In genomic region chr11:50188682-50189081, GRCm38 (mm10) we compare ENCODE assay signal across 27 mouse cellular contexts. TPM values are rescaled to one million over a fixed set of nuclear protein-coding genes. Genes with fewer than 3 reads are reported as not detected.
A peak's percentile ranks its signal among the peaks of the same experiment; 100 is the strongest.
DNase-seq lines count a peak whose midpoint lies in the region; ATAC-seq and TF ChIP-seq lines count a peak whose summit lies in the region.
"Had no signal": no experiment of that assay in that cellular context is flagged by ENCODE, and none has a peak within 500 bp of the region (broad histone marks: within the 10 kb centered on the region; RNA-seq: fewer than 3 reads in every experiment).

No protein-coding gene starts in this region.

- H3K27ac ChIP-seq in gastrocnemius, adult 2 months, result peak overlapping the region; percentile 58
- H3K27ac ChIP-seq in liver, embryonic 16.5 days (ENCODE audit: low read length), result no peak overlapping the region
- H3K27ac ChIP-seq: embryonic facial prominence, embryonic 15.5 days; forebrain, embryonic 12.5 days; heart, embryonic 15.5 days; hindbrain, postnatal 0 days had no signal

- WGBS in liver, embryonic 16.5 days (ENCODE audit: insufficient replicate concordance), result 62% methylated on average over 7 of the region's 7 CpGs

- H3K9me3 ChIP-seq in liver, embryonic 16.5 days (replicated peaks; ENCODE audit: control insufficient read depth, low read length), result no peaks in the 10 kb centered on the region
- H3K9me3 ChIP-seq: embryonic facial prominence, embryonic 15.5 days; forebrain, embryonic 12.5 days; heart, embryonic 15.5 days had no signal

- intact Hi-C loops in gastrocnemius, adult 2 months (cut with DNase I), result no loop called here

- no peak overlapping the region for H3K9ac ChIP-seq in liver, embryonic 16.5 days (ENCODE audit: low read depth, low read length)
- H3K9ac ChIP-seq: embryonic facial prominence, embryonic 15.5 days; forebrain, embryonic 12.5 days; forebrain, postnatal 0 days; heart, embryonic 15.5 days; lung, embryonic 14.5 days had no signal

- DNase-seq in gastrocnemius, adult 2 months, result peak; percentile 55
- no peak for DNase-seq in gastrocnemius, adult 18-20 months (ENCODE audit: low spot score)
- peak; percentile 48 to 64 for DNase-seq in kidney, postnatal 25 days
- DNase-seq in kidney, adult 18-20 months, result no peak
- peak; percentile 47 for DNase-seq in adrenal gland, postnatal 25 days
- no peak for DNase-seq in lung, adult 18-20 months
- no peak for DNase-seq in urinary bladder, adult 2 months (ENCODE audit: low spot score)
- DNase-seq: cerebellum, adult 2 months; cerebellum, postnatal 14 days; forebrain, postnatal 0 days; kidney, adult 11 months; layer of hippocampus, postnatal 36 days; left cerebral cortex, postnatal 4 days; lung, embryonic 14.5 days; lung, postnatal 14 days; midbrain, embryonic 14.5 days; retina, postnatal 1 day; right cerebral cortex, postnatal 14 days; thymus, adult 2 months; thymus, postnatal 36 days had no signal

- H3K4me1 ChIP-seq in liver, embryonic 16.5 days (ENCODE audit: control insufficient read depth, low read depth, low read length), result peaks cover 4% of the 10 kb centered on the region; the same call in 1 of the 2 replicates
- H3K4me1 ChIP-seq: embryonic facial prominence, embryonic 15.5 days; forebrain, embryonic 12.5 days had no signal

- no peaks in the 10 kb centered on the region for H3K36me3 ChIP-seq in liver, embryonic 16.5 days (ENCODE audit: control insufficient read depth, insufficient read depth)
- H3K36me3 ChIP-seq: embryonic facial prominence, embryonic 15.5 days; heart, embryonic 15.5 days had no signal

- no peak overlapping the region for H3K4me2 ChIP-seq in liver, embryonic 16.5 days (ENCODE audit: low read depth, low read length)
- H3K4me2 ChIP-seq: embryonic facial prominence, embryonic 15.5 days; forebrain, embryonic 12.5 days; heart, embryonic 15.5 days; lung, embryonic 14.5 days had no signal

- peak; percentile 40 for ATAC-seq in liver, embryonic 16.5 days (ENCODE audit: low read depth)
- ATAC-seq: CD4-positive, CD25-positive, alpha-beta regulatory T cell, adult 4 months; forebrain, postnatal 0 days; hindbrain, postnatal 0 days had no signal

- no peaks in the 10 kb centered on the region for H3K27me3 ChIP-seq in liver, embryonic 16.5 days (ENCODE audit: control insufficient read depth, insufficient read depth, low read depth, low read length)
- H3K27me3 ChIP-seq: embryonic facial prominence, embryonic 15.5 days; forebrain, embryonic 12.5 days; heart, embryonic 15.5 days had no signal

- peak overlapping the region; percentile 52 for H3K4me3 ChIP-seq in gastrocnemius, adult 2 months
- H3K4me3 ChIP-seq in liver, embryonic 16.5 days (ENCODE audit: low read depth, low read length), result no peak overlapping the region
- H3K4me3 ChIP-seq: embryonic facial prominence, embryonic 15.5 days; forebrain, embryonic 12.5 days; heart, embryonic 15.5 days had no signal

- TF ChIP-seq CTCF in gastrocnemius, adult 2 months (IDR thresholded peaks at IDR 0.05), result no peak

RNA-seq across cellular contexts. Expression of gene Mrnip, which starts 14.4 kb away (rescaled TPM):
- 1 to 10 TPM; 2.4 to 3.1 TPM for total RNA-seq in gastrocnemius, adult 2 months (2021)
- 1 to 10 TPM; 2.4 to 2.7 TPM for total RNA-seq in gastrocnemius, adult 18-20 months (2021)
- 10.5 and 15.0 TPM in 2 replicates for total RNA-seq in adrenal gland, postnatal 25 days (2021)
- polyA plus RNA-seq in liver, embryonic 16.5 days (2015; fragmentation: Nextera tagmentation; extraction: Ambion mirVana), result 7.9 and 8.6 TPM in 2 replicates
- polyA plus RNA-seq in urinary bladder, adult 2 months (2012; rRNA removed), result 8.7 and 11.5 TPM in 2 replicates

RNA-seq across cellular contexts. Expression of gene Sqstm1, which starts 21.9 kb away (rescaled TPM):
- total RNA-seq in gastrocnemius, adult 2 months (2021), result 100 to 1,000 TPM; 376 to 655 TPM
- total RNA-seq in gastrocnemius, adult 18-20 months (2021), result 100 to 1,000 TPM; 521 to 604 TPM
- 784 and 1,020 TPM in 2 replicates for total RNA-seq in adrenal gland, postnatal 25 days (2021)
- polyA plus RNA-seq in liver, embryonic 16.5 days (2015; fragmentation: Nextera tagmentation; extraction: Ambion mirVana), result 165 and 182 TPM in 2 replicates
- polyA plus RNA-seq in urinary bladder, adult 2 months (2012; rRNA removed), result 317 and 373 TPM in 2 replicates

RNA-seq across cellular contexts. Expression of gene Mgat4b, which starts 22.0 kb away (rescaled TPM):
- 10 to 100 TPM; 33.9 to 40.7 TPM for total RNA-seq in gastrocnemius, adult 2 months (2021)
- total RNA-seq in gastrocnemius, adult 18-20 months (2021), result 10 to 100 TPM; 38.3 to 39.1 TPM
- 138 and 161 TPM in 2 replicates for total RNA-seq in adrenal gland, postnatal 25 days (2021)
- polyA plus RNA-seq in liver, embryonic 16.5 days (2015; fragmentation: Nextera tagmentation; extraction: Ambion mirVana), result 2.2 and 3.1 TPM in 2 replicates
- polyA plus RNA-seq in urinary bladder, adult 2 months (2012; rRNA removed), result 47.4 and 54.3 TPM in 2 replicates

RNA-seq across cellular contexts. Expression of gene Ltc4s, which starts 49.7 kb away (rescaled TPM):
- total RNA-seq in gastrocnemius, adult 2 months (2021), result 1 to 10 TPM; 2.1 to 3.2 TPM
- total RNA-seq in gastrocnemius, adult 18-20 months (2021), result 1 to 10 TPM in 1 of 2 experiments, under 1 TPM in 1; 0.89 to 2.7 TPM
- total RNA-seq in adrenal gland, postnatal 25 days (2021), result 6.2 and 7.5 TPM in 2 replicates
- polyA plus RNA-seq in liver, embryonic 16.5 days (2015; fragmentation: Nextera tagmentation; extraction: Ambion mirVana), result 0.50 and 0.61 TPM in 2 replicates
- 16.8 and 36.1 TPM in 2 replicates for polyA plus RNA-seq in urinary bladder, adult 2 months (2012; rRNA removed)
- total RNA-seq: monocyte, adult 5-6 weeks had no signal
- polyA plus RNA-seq: CD4-positive, CD25-positive, alpha-beta regulatory T cell, adult 4 months had no signal

RNA-seq across cellular contexts. Expression of gene Tbc1d9b, which starts 57.5 kb away (rescaled TPM):
- 10 to 100 TPM; 25.3 to 28.6 TPM for total RNA-seq in gastrocnemius, adult 2 months (2021)
- total RNA-seq in gastrocnemius, adult 18-20 months (2021), result 10 to 100 TPM; 21.3 to 22.8 TPM
- 117 and 129 TPM in 2 replicates for total RNA-seq in adrenal gland, postnatal 25 days (2021)
- 12.9 and 13.1 TPM in 2 replicates for polyA plus RNA-seq in liver, embryonic 16.5 days (2015; fragmentation: Nextera tagmentation; extraction: Ambion mirVana)
- 36.3 and 45.8 TPM in 2 replicates for polyA plus RNA-seq in urinary bladder, adult 2 months (2012; rRNA removed)

Comparison
In these comparisons a context has a peak if more than half of its experiments do, and no peak if none do; other contexts are left out.
1. DNase-seq: peak in gastrocnemius, adult 2 months (single experiment), kidney, postnatal 25 days (2 of 2) and adrenal gland, postnatal 25 days (single experiment); none in gastrocnemius, adult 18-20 months (single experiment), kidney, adult 18-20 months (single experiment), lung, adult 18-20 months (0 of 2) and urinary bladder, adult 2 months (single experiment).